Mouse (Mus musculus) cerebellum, adult 11-12 months (tissue): ENCODE data around the gene Itpk1.
A peak's percentile ranks its signal among the peaks of the same experiment; 100 is the strongest.

Source experiments
- DNase-seq: peaks from one replicate; pipeline ENCODE4 v3.0.0; 2022

Itpk1 gene

GRCm38 (mm10) chr12:102622302-102622842, 82.4 kb downstream of the Itpk1 start:
- DNase-seq: no peak

DNA sequence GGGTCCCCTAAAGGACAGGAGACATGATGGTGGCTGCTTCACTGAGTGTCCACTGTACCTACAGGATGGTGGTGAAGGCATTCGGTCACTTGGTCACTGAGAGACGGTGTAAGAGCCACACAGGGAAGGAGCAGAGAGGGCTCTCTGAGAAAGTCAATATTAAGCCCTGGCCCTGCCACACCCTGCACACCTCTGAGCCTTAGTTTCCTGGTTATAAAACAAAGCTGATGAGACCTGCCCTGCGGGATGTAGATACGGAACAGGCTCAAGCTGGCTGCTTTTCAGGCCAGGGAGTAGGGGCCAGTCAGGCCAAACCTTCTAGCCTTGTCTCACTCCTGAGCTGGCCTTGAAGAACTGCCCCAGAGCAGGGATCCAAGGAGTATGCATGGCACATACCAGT, 82.9 kb downstream of the Itpk1 start:
- no peak for DNase-seq

DNA sequence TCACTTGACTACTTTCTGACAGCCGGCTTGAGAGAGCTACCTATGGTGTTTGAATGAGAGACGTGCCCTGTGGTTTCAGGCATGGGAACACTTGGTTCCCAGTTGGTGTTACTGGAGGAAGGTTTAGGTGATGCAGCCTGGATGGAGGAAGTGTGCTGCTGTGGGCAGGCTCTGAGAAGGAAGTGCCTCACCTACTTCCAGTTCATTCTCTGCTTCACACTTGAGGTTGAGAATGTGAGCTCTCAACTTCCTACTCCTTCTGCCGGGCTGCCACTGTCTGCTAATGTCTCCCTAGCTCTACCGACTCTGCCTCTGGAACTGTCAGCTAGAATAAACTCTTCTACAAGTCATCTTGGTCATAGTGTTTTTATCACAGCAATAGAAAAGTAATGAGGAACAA, 83.5 kb downstream of the Itpk1 start:
- no peak for DNase-seq

DNA sequence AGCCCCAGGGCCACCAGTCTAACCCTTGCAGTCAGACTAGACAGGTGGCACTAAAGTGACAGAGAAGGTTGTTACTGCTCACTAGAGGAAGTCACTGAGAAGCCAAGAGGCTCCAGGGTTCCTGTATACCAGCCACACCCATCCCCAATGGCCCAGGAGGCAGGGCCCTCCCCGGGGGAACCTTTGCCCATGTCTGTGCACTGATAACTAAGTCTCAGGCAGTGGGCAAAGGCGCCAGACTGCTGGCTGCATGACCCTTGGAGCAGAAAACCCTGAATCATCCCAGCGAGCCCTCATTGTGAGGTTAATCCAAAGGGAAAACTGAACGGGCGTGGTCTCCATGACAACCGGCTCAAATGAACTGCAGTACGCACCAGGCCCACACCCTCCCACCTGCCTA, 84.8 kb downstream of the Itpk1 start:
- no peak for DNase-seq

DNA sequence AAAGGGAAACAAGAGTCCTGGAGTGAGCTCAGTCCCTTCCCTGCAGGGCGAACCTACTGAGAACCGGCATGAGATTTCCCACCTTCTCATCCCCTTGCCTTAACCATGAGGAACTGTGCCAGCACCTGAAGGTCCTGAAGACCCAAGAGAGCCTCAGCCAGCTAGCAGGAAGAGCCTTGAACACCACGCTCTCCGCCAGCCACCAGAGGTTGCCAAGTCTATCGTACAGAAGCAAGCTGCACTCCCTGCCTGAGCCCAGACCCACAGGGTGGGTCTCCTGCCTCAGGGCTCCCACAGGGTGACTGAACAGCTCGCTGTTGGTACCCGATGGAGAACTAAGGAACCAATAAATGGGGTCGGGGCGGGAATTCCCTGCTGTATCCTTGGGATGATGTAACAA, 86.6 kb downstream of the Itpk1 start:
- no peak for DNase-seq

- DNase-seq: no peak
These were observed 87.7 kb downstream of the Itpk1 start for GRCm38 (mm10) chr12:102616843-102617519.

- peak; percentile 78 for DNase-seq
These were observed 88.5 kb downstream of the Itpk1 start for GRCm38 (mm10) chr12:102616201-102616600.

DNA sequence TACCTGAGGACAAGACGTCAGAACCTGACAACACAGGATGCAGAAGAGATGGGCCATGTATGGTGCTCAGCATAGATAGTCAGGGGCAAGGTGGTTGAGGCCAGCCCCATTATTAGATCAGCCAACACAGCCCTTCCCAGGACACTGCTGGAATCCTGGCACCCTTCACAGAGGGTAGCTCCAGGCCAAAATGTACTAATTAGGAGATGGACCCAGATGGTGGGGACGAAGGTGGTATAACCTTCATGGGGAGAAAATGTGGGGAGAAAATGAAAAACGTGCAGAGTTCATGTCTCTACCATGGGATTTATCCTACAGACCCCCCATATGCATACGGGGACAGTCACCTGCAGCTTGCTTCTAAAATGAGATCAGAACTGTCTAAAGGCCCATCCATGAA, 91.3 kb downstream of the Itpk1 start:
- DNase-seq: peak; percentile 82

GRCm38 (mm10) chr12:102612431-102612830, 92.3 kb downstream of the Itpk1 start:
- DNase-seq: no peak

DNA sequence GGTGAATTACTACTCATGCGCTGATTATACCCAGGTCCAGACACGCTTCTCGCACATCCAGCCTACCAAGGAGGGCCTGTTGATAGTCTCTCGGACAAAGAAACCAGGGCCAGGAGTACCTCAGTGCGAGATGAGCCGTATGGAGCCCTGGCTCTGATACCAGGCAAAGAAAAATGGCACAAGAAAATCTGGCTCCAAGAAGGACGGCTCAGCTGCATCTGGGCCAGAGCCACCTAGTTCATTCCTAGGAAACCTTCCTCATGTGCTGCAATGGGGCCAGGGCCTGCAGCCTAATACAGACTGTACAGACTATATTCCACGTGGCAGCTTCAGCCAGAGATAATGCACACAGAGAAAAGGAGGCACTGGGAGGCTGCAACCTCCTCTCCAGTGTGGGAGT, 93.8 kb downstream of the Itpk1 start:
- DNase-seq: no peak

- DNase-seq: peak; percentile 69
These were observed 96.8 kb downstream of the Itpk1 start for GRCm38 (mm10) chr12:102607808-102608517.

DNA sequence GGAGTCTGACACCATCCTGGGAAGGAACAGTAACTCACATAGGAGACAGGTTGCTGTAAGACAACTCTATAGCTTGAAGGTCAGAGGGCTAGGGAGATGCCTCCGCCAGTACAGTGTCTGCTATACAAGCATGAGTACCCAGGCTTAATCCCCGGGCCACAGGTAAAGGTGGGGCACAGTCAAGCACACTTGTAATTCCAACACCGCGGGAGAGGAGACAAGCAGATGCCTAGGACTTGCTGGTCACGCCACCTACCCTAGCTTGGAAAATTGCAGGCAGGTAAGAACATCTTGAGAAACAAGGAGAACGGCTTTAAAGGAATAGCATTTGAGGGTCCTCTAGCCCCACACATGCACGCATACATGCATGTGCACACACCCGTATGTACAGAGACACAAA, 97.7 kb downstream of the Itpk1 start:
- DNase-seq: no peak

- no peak for DNase-seq
These were observed 99.1 kb downstream of the Itpk1 start for GRCm38 (mm10) chr12:102605607-102606006.

- DNase-seq: peak; percentile 67
These were observed 102.3 kb downstream of the Itpk1 start for GRCm38 (mm10) chr12:102602255-102603041.

DNA sequence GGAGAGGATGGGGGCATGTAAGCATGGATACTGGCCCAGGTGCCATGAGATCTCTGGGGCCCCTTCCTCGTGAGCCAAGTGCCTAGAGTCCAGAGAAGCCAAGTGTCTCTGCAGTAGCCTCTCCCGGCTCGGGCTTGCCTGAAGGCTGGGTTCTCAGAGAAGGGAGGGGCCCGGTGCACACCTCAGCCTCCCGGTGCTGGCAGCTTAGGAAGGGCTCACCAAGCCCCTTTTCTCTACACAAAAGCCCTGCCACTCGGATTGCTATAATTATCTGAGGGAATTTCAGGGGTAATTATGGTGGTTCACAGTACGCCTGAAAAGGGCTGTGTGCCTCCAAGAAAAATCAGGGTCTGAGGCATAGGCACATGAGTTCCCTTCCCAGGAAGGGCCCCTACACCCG, 102.9 kb downstream of the Itpk1 start:
- DNase-seq: no peak

- DNase-seq: peak; percentile 77
These were observed 104.4 kb downstream of the Itpk1 start for GRCm38 (mm10) chr12:102600345-102600744.

DNA sequence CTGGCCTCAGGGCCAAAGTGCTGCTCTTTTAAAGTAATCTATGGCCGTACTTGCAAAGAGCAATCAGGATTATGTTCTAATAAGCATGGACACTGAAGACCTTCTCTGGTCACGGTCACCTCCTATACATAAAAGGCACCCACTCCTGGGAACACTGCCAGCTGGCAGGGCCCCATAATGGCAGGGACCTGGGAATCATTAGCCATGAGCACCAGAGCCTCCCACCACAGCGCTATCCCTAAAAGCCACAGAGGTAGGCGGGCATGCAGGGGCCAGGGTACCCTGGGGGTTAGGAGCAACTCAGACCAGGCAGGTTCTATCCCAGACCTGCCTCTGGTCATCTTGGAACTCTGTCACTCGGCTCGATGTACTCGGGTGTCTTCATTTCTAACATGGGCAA, 104.9 kb downstream of the Itpk1 start:
- peak; percentile 72 for DNase-seq

DNA sequence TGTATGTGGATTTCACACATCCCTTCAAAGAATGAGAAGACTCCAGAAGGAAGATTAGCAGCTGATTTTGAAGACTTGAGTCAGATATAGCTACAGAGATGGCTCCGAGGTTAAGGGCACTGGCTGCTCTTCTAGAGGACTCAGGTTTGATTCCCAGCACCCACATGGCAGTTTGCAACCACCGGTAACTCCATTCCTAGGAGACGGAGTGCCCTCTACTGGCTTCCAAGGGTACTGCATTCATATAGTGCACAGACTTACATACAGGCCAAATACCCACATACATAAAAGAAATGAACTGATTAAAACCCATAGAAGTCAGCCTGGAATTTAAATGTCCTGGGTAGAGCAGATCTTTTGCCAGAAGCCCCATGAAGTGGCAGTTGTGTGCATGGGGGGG, 106.2 kb downstream of the Itpk1 start:
- no peak for DNase-seq

DNA sequence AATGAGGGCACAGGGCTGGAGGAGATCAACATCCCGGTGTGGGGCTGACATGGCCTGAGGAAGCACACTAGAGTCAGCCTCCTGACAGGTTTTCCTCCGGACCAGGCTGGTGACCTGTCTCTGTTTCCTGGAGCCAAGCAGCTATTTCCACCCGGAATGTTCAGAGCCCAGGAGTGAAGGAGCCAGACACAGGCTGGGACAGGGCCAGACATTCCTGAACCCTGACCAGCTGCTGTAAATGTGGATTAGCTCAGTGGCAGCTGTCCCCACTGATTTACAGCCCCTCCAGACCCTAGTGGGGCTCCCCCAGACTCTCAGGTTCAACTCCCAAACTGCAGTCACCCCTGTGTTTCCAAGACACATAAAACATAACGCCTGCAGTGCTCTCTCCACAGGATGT, 107.3 kb downstream of the Itpk1 start:
- no peak for DNase-seq

DNA sequence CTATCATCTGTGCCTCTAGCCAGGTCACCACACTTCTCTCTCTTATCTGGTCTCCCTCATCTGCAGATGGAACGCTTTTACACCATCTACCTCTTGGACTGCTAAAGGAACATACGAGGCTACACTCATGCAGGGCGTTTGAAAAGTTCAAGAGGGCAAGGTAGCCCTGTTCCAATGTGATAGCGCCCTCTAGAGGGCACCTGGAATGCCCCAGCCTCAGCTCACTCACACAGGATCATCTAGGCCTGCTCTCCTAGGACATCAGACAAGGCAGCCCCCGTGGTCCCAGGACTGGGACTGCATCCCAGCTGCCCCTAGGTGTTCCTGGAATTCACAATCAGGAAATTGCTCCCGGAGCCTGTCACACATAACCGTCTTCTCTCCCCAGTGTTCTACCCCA, 108.3 kb downstream of the Itpk1 start:
- DNase-seq: no peak

- no peak for DNase-seq
These were observed 110.1 kb downstream of the Itpk1 start for GRCm38 (mm10) chr12:102594627-102595026.

GRCm38 (mm10) chr12:102593699-102594098, 111.0 kb downstream of the Itpk1 start:
- DNase-seq: peak; percentile 89

GRCm38 (mm10) chr12:102590711-102591360, 113.9 kb downstream of the Itpk1 start:
- no peak for DNase-seq
